Mouse (Mus musculus): ENCODE measurements around the gene Gm29094. TPM values are rescaled to one million over a fixed set of nuclear protein-coding genes. Genes with fewer than 3 reads are reported as not detected.
"Not testable (repeated sequence)": the region's sequence is repeated elsewhere in the genome, so short reads cannot be mapped to it uniquely, and the experiment has no call there.

Gene Gm29094
- polyA plus RNA-seq, 1 experiment from 2014 or later, result not detected

DNA sequence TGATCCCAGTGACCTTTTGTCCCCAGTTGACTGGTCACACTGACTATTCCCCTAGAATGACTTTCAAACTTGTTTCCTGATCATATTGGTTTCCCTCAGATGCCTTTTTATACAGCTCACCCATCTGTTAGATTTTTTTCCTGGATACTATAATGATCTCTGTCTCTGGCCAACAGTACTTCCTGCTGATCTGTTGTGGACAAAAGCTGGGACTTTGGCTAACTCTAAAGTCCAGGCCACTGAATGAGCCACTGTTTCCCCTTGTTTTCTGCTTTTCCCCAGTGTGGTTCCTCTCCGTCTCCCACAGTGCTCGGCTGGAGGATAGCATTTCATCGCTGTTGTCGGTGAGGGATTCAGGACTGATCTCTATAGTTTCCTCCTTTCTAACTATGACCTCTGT is 19.0 kb downstream of the Gm29094 start:
- WGBS, result 83% methylated on average over 4 of the region's 4 CpGs
- not testable (repeated sequence) for H3K9me3 ChIP-seq

DNA sequence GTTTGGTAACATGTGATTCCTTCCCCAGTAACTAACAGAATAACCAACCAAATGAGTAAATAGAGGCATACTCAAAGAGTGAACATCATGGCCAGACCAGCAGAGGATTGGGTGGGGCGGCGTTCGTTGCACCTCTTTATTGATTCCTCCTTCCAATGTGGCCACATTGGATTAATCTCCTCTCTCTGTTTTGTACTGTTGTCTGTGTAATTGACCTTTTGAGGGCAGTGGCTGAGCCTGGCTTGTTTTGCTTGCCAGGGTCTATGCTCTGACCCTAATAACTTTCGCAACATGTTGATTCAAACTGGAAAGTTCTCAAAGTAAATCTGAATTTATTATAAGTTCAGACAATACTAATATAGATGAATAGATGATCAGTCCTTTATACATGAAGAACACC is 20.5 kb downstream of the Gm29094 start:
- not testable (repeated sequence) for H3K9me3 ChIP-seq; DNase-seq (ENCODE audit: low spot score); H3K27ac ChIP-seq; H3K4me3 ChIP-seq; H3K36me3 ChIP-seq; H3K27me3 ChIP-seq (ENCODE audit: insufficient read depth, poor library complexity, severe bottlenecking); H3K4me1 ChIP-seq
- 86% methylated on average over 3 of the region's 4 CpGs for WGBS

More for the DNA sequence above, 19.0 kb downstream of the Gm29094 start:
- not testable (repeated sequence) for DNase-seq (ENCODE audit: low spot score); H3K4me3 ChIP-seq; H3K27me3 ChIP-seq (ENCODE audit: insufficient read depth, poor library complexity, severe bottlenecking); H3K36me3 ChIP-seq; H3K27ac ChIP-seq; H3K4me1 ChIP-seq

DNA sequence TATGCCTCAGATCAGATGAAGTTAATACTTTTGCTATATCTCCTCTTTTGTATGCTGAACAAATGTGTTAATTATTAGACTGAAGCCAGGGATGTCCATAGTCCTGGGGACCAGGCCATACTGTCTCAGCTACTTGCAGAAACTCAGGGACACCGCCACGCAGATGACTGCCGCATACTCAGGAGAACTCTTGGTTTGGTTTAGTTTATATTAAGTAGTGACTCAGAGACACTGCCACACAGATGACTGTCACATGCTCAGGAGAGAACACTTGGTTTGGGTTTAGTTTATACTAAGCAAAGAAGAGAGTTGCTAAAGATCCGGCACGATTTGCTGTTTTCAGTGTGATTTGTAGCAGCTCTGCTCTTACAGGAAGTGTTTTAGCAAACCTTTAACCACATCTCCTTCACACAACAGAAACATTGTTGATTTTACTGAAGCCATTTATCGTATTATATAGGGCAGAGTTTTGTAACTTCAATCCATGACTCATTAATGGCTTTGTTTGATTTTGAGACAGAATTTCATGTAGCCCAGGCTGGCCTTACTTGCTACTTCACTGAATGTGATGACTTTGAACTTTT is 21.6 kb downstream of the Gm29094 start:
- DNase-seq (ENCODE audit: low spot score); H3K9me3 ChIP-seq; H3K4me1 ChIP-seq; H3K27ac ChIP-seq; H3K27me3 ChIP-seq (ENCODE audit: insufficient read depth, poor library complexity, severe bottlenecking); H3K36me3 ChIP-seq; H3K4me3 ChIP-seq: not testable (repeated sequence)
- WGBS, result 87% methylated on average over 6 of the region's 6 CpGs

DNA sequence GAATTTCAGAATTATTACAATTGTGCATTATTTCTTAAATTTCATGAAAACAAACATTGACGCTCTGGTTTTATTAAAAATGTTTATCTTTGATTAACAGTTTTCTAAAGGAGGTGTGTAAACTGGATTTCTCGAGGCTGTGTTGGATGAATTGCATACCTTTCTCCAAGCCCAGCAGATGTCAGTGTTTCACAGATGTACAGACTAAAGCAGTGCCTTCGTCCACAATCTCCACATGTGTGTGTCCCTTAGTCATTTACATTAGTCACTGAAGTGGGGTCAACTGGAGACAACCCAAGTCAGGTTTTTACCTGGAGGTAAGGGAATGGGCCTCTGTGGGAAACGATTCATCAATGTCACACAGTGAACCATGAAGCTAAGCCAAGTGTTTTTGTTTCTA is 26.9 kb downstream of the Gm29094 start:
- no peak overlapping the region for H3K27ac ChIP-seq
- no peaks in the 10 kb centered on the region for H3K9me3 ChIP-seq
- H3K4me3 ChIP-seq, result no peak overlapping the region
- 54% methylated on average over 4 of the region's 4 CpGs for WGBS
- no peaks in the 10 kb centered on the region for H3K36me3 ChIP-seq
- H3K27me3 ChIP-seq (ENCODE audit: insufficient read depth, poor library complexity, severe bottlenecking), result no peaks in the 10 kb centered on the region
- no peak for DNase-seq (ENCODE audit: low spot score)
- H3K4me1 ChIP-seq, result no peaks in the 10 kb centered on the region

DNA sequence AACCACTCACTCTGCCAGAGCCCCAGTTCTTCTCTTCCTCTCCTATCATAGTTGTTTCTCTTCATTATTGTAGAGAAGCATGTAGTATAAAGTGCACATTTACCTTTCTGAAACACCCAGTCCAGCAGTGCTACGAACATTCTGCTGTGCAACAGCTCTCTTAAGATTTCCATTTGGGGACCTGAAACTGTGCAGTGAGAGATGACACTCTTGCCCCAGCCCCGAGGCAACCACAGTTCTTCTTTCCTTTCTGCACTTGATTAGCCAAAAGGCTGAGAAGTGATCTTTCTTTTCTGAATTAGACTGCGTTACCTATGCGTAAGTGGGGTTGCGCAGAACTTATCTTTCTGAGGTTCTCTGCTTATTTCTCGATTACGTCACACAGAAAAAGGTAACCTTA is 28.9 kb downstream of the Gm29094 start:
- no peak overlapping the region for H3K4me3 ChIP-seq
- H3K4me1 ChIP-seq, result no peaks in the 10 kb centered on the region
- H3K27me3 ChIP-seq (ENCODE audit: insufficient read depth, poor library complexity, severe bottlenecking), result no peaks in the 10 kb centered on the region
- H3K27ac ChIP-seq, result no peak overlapping the region
- WGBS, result 87% methylated on average over 7 of the region's 7 CpGs
- DNase-seq (ENCODE audit: low spot score), result no peak
- H3K9me3 ChIP-seq, result no peaks in the 10 kb centered on the region
- H3K36me3 ChIP-seq, result no peaks in the 10 kb centered on the region

DNA sequence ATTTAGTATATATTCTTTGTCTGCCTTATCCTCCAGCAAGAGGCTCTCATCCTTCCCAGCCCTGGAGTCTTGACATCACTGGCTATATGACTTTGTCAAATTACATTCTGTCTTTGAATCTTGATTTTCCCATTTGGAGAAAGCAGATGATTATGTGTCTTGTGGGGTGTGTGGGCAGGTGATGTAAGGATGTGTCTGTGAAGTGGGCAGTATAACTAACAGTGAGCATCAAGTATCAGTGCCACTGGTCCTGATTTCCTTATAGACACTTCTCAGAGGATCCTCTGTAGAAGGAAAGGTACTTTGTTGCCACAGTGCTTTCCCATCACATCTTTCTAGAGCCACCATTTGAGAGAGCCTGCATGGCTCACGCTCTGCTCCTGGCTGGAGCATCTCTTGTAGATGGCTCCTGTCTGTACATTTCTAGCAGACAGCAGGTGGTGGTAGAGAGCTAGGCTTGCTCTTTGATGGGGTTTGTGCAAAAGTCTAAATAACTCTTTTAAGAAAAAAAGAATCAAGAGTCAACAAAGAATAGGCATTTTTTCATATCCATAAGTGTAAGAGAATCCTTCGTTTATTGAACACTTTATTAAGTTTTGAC is 31.8 kb downstream of the Gm29094 start:
- not testable (repeated sequence) for H3K36me3 ChIP-seq; H3K27me3 ChIP-seq (ENCODE audit: insufficient read depth, poor library complexity, severe bottlenecking); H3K27ac ChIP-seq; H3K9me3 ChIP-seq; H3K4me3 ChIP-seq; DNase-seq (ENCODE audit: low spot score); H3K4me1 ChIP-seq
- WGBS, result 49% methylated on average over 2 of the region's 2 CpGs

DNA sequence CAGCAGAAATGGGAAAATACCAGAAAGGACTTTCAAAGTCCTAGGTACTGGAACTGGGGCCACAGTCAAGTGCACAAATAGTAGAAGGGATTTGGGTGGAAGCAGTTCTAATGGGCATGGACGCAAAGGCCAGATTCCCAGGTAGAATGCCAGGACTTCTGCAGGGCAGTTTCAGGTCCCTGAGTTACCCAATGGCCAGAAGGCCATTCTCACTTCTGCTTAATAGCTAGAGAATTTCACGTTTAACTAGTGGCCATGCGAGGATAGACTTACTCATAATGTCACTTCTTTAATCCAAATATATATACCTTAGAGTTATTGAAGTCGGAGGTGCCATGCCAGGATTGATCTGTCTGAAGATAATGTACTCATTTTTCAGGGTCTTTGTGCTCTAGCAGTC is 38.0 kb downstream of the Gm29094 start:
- not testable (repeated sequence) for DNase-seq (ENCODE audit: low spot score); H3K4me3 ChIP-seq; H3K27me3 ChIP-seq (ENCODE audit: insufficient read depth, poor library complexity, severe bottlenecking); H3K9me3 ChIP-seq; H3K4me1 ChIP-seq; H3K36me3 ChIP-seq; H3K27ac ChIP-seq
- WGBS, result 80% methylated on average over 4 of the region's 4 CpGs

DNA sequence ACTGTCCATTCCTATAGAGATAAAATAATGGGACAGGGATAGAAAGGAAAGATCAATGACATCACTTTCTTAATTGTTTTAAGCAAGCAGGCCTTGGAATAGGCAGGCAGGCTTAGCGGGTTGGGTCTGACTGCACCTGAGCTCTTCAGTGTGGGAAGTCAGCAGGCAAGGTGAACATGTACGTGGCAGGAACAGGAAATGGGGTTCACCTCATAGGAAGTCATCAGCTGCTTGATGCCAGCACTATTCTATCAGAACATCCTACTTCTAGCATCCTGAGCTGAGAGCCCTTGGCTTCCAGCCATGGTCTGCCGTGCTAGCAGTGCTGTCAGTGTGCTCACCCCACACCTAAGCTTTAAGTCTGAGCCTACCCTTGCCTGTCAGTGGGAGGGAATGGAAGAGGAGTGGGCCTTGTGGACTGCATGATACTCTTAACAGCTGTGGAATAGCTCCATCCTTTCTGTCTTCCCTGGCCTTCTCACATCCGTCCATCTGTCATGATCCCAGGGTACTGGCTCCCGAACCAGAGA is 39.9 kb downstream of the Gm29094 start:
- not testable (repeated sequence) for H3K9me3 ChIP-seq; H3K4me3 ChIP-seq; DNase-seq (ENCODE audit: low spot score); H3K4me1 ChIP-seq; H3K27ac ChIP-seq; H3K36me3 ChIP-seq; H3K27me3 ChIP-seq (ENCODE audit: insufficient read depth, poor library complexity, severe bottlenecking)
- WGBS, result 66% methylated on average over 4 of the region's 5 CpGs

DNA sequence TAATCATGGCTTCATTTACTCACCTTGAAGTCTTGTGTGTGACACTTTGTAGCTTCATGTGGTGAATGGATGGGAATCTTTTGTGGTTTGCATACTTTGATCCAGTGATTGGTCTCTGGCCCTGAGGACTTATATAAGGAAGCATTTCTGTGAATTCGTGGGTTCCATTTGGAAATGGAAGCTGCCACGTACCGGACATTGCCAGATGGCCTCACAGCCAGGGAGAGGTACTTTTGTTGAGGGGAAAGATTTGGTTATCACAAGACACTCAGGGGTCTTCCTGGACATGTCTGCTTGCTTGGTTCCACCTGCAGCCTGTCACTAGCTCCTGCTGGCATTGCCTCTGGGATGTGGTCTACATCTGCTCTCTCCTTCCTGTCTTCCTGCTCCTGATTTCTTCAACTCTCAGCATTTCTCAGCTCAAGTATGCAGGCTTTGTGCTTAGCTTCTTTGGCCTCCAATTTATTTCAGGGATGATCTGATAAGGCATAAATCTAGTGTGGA is 41.4 kb downstream of the Gm29094 start:
- WGBS, result 86% methylated on average over 3 of the region's 3 CpGs
- H3K36me3 ChIP-seq, result not testable (repeated sequence)

DNA sequence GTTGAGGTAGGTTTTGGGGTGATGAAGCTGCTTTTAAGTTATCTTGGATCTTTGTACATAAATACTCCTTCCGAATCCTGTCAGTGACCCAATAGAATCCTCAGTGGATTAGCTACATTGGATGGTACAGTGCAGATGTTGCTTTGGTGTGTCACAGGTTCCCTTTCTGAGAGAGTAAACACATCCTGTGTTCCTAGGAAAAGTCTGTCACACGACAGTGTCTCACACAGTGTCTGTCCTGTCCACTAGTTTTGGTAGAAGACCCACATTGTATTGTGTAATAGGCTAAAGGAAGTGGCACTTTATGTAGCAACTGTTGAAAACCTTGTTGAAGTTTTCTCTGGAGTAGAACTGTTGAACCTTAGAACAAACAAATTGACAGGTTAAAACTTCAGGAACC is 54.2 kb downstream of the Gm29094 start:
- Histone ChIP-seq H3K27me3 (ENCODE audit: insufficient read depth, poor library complexity, severe bottlenecking) (no peaks in the 10 kb centered on the region), H3K4me3 (no peak overlapping the region), H3K36me3 (no peaks in the 10 kb centered on the region), H3K4me1 (no peaks in the 10 kb centered on the region), H3K9me3 (no peaks in the 10 kb centered on the region), H3K27ac (no peak overlapping the region)
- DNase-seq (ENCODE audit: low spot score), result no peak
- 80% methylated on average over 2 of the region's 2 CpGs for WGBS

More for the DNA sequence above, 41.4 kb downstream of the Gm29094 start:
- not testable (repeated sequence) for DNase-seq (ENCODE audit: low spot score); H3K4me3 ChIP-seq; H3K9me3 ChIP-seq; H3K4me1 ChIP-seq; H3K27ac ChIP-seq; H3K27me3 ChIP-seq (ENCODE audit: insufficient read depth, poor library complexity, severe bottlenecking)

DNA sequence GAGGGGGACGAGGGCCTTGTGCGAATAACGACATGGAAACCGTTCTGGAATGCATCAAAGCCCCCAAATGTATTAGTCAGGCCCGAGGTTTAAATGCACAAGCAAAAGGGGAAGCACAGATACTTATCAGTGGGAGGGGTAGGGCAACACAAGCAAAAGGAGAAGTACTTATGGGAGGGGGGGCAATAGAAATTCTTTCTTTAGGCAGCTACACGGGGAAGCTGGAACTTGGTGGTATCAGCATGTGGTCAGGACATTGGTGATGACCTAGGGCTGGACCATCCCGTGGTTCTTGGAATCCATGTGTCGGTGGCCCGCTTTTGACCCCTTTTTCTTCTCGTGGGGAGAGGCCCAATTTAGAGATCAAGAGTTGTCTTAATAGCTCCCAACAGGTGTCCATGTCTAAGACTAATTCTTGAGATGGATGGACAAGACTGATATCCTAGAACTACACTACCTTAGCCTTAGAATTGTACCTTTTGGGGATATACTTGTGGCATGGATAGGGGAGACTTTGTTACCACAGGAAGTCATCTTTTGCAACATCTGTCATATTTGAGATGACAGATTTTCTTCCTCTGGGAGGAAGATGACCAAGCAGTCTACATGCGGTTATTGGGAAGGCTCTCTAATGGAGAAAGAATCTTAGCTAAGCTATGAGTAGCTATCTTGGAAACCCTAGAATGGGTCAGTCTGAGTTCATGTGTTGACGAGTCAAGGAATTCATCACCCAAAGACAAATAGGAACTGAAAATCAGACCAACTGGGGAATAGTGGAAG is 57.6 kb downstream of the Gm29094 start:
- WGBS, result 82% methylated on average over 12 of the region's 12 CpGs
- Histone ChIP-seq H3K9me3 (no peaks in the 10 kb centered on the region), H3K27me3 (ENCODE audit: insufficient read depth, poor library complexity, severe bottlenecking) (no peaks in the 10 kb centered on the region), H3K4me1 (no peaks in the 10 kb centered on the region), H3K4me3 (no peak overlapping the region), H3K27ac (no peak overlapping the region), H3K36me3 (no peaks in the 10 kb centered on the region)
- no peak for DNase-seq (ENCODE audit: low spot score)

DNA sequence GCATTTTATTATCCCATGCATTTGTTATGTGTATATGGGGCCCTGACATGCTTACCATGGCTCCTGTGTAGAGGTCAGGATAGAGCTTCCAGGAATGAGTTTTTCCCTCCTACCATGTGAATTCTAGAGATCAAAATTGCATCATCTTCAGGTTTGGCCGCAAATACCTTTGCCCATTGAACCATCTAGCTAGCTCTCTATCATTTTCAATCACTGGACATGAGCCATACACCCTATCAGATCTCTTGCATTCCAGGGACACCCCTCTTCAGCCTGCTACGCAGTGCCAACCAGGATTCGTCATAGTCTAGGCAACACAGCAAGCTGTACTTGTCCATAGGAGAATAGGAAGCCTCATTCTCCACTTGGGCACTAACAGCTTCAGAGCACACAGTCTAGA is 64.8 kb downstream of the Gm29094 start:
- Histone ChIP-seq H3K4me3 (no peak overlapping the region), H3K9me3 (no peaks in the 10 kb centered on the region), H3K27me3 (ENCODE audit: insufficient read depth, poor library complexity, severe bottlenecking) (no peaks in the 10 kb centered on the region), H3K4me1 (no peaks in the 10 kb centered on the region), H3K27ac (no peak overlapping the region), H3K36me3 (no peaks in the 10 kb centered on the region)
- no peak for DNase-seq (ENCODE audit: low spot score)
- WGBS, result 83% methylated on average over 3 of the region's 3 CpGs

DNA sequence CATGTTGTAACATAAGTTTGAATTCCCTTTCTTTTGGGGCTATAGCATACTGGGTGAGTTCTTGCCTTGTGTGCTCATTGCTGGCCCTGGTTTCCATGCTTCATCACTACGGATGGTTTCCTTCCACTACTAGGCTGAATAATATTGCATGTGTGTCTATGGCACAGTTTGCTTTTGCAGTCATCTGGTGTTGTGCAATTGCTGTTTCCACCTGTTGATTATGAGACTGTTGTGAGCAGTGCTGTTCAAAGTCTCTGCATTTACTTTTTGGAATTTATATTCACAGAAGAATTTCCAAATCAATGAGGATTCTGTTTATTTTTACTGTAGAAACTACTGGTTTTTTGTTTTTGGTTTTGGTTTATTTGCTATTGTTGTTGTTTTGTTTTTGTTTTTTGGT is 65.4 kb downstream of the Gm29094 start:
- H3K27ac ChIP-seq, result no peak overlapping the region
- no peaks in the 10 kb centered on the region for H3K4me1 ChIP-seq
- no peaks in the 10 kb centered on the region for H3K27me3 ChIP-seq (ENCODE audit: insufficient read depth, poor library complexity, severe bottlenecking)
- no peak overlapping the region for H3K4me3 ChIP-seq
- H3K9me3 ChIP-seq, result no peaks in the 10 kb centered on the region
- 84% methylated on average over 1 of the region's 1 CpGs for WGBS
- no peak for DNase-seq (ENCODE audit: low spot score)
- H3K36me3 ChIP-seq, result no peaks in the 10 kb centered on the region

All from heart, embryonic 10.5 days (tissue).